Mouse (Mus musculus): Measurements from ENCODE around the gene Dppa2.

DNA sequence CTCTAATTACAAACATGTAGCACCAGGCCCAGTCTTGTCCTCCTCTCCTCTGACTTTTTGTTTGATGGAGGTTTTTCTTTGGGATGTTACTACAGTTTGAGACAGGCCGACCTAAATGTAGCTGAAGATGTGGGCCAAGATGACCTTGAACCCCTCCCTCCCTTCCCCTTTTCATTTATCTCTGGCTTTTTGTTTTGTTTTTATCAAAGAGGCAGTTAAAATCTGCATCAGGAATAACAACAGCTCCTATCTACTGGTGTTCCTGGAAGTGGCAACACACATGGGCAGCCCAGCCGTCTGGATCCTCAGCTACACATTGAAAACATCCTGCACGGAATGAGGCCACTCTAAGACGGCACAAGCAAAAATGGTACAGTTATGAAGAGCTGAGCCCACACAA is 37.9 kb upstream of the Dppa2 start:
- TF ChIP-seq CTCF (IDR thresholded peaks at IDR 0.05) (no peak), EP300 (IDR thresholded peaks at IDR 0.05) (no peak)

Measured in lung, postnatal 0 days (tissue).